ENCODE assay signal across 8 mouse cellular contexts in the genomic region with DNA sequence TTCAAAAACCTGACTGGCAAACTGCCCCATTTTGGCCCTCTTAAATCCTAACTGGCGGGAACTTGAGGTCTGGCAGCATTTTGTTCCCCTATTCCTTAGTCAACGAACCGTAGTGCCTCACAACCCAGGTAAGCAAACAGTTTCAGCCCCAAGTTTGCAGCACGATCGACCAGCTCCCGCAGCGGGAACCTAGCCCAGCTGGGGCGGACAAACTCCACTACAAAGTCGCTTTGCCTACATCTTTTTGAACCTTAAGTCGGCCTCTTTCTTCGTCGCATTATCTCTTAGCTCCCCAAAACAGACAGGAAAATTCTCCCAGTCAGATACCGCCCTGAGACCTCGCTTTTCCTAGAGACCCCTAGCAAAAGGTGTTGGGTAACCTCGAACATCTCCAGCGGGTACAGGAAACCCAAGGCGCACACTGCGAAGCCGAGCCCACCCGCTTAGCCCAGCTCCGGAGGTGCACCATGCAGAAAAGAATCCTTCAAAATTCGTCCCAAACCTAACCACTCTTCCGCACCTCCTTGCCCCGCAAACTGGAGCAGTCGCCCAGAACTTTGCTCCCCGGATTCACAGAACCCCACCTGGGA. TPM values are rescaled to one million over a fixed set of nuclear protein-coding genes. Genes with fewer than 3 reads are reported as not detected.
DNase-seq lines count a peak whose midpoint lies in the region; ATAC-seq and TF ChIP-seq lines count a peak whose summit lies in the region.

No protein-coding gene starts in this region.

- H3K4me2 ChIP-seq in liver, embryonic 14.5 days (ENCODE audit: low read depth): peak overlapping the region; percentile 100
- peak overlapping the region; percentile 80; the same call in 1 of the 2 replicates for H3K4me2 ChIP-seq in stomach, embryonic 14.5 days (replicated peaks; ENCODE audit: low read depth, low read length)

- peak overlapping the region; percentile 79 for H3K27ac ChIP-seq in liver, embryonic 14.5 days
- H3K27ac ChIP-seq in stomach, embryonic 14.5 days (ENCODE audit: low read length): peak overlapping the region; percentile 99

- peak overlapping the region; percentile 98 for H3K4me3 ChIP-seq in lung, adult 2 months (replicated peaks; ENCODE audit: extremely low read depth, low read depth, low read length)
- H3K4me3 ChIP-seq in liver, embryonic 14.5 days (ENCODE audit: insufficient read depth in 1 of 2, low read depth in 2 of 2, low read length in 2 of 2): peak overlapping the region; percentile 92 to 97
- H3K4me3 ChIP-seq in stomach, embryonic 14.5 days (ENCODE audit: low read depth, low read length): peak overlapping the region; percentile 87

- TF ChIP-seq POLR2A in lung, adult 2 months (IDR thresholded peaks at IDR 0.05; ENCODE audit: borderline replicate concordance, extremely low read depth, low read depth, low read length): peak; percentile 40; the same call in 1 of the 2 replicates

- TF ChIP-seq EP300 in liver, embryonic 14.5 days (IDR thresholded peaks at IDR 0.05; ENCODE audit: low read depth): no peak

- WGBS in lung, adult 2 months: under 1% methylated on average over 26 of the region's 26 CpGs
- WGBS in liver, embryonic 14.5 days (ENCODE audit: insufficient replicate concordance): under 1% methylated on average over 26 of the region's 26 CpGs
- under 1% methylated on average over 26 of the region's 26 CpGs for WGBS in stomach, embryonic 14.5 days

- peaks cover 16% of the 10 kb centered on the region for H3K36me3 ChIP-seq in liver, embryonic 14.5 days (replicated peaks; ENCODE audit: control insufficient read depth, insufficient read depth, low read depth)
- H3K36me3 ChIP-seq in stomach, embryonic 14.5 days (ENCODE audit: control insufficient read depth, insufficient read depth, low read length): peaks cover 20% of the 10 kb centered on the region; the same call in 1 of the 2 replicates

- H3K9me3 ChIP-seq in liver, embryonic 14.5 days (ENCODE audit: control insufficient read depth, low read length): no peaks in the 10 kb centered on the region
- H3K9me3 ChIP-seq in stomach, embryonic 14.5 days (ENCODE audit: control insufficient read depth, low read depth, low read length): no peaks in the 10 kb centered on the region

- DNase-seq in lung, adult 2 months: peak; percentile 60
- no peak for DNase-seq in lung, postnatal 10 days
- peak; percentile 33 for DNase-seq in embryo, embryonic 9.5 days (ENCODE audit: extremely low spot score)
- peak; percentile 46 to 67 for DNase-seq in heart, postnatal 36 days
- DNase-seq in liver, embryonic 14.5 days (ENCODE audit: low read depth in 3 of 3, low spot score in 3 of 3): no peak
- DNase-seq in layer of hippocampus, postnatal 14 days (ENCODE audit: low spot score in 2 of 2): no peak
- no peak for DNase-seq in left cerebral cortex, adult 18-20 months (ENCODE audit: low spot score in 2 of 2)

- no peak for TF ChIP-seq CTCF in lung, adult 2 months (IDR thresholded peaks at IDR 0.05; ENCODE audit: insufficient read depth, low read length)
- TF ChIP-seq CTCF in liver, embryonic 14.5 days (IDR thresholded peaks at IDR 0.05; ENCODE audit: low read depth): no peak

- H3K9ac ChIP-seq in liver, embryonic 14.5 days (replicated peaks): peak overlapping the region; percentile 95
- peak overlapping the region; percentile 100 for H3K9ac ChIP-seq in stomach, embryonic 14.5 days (replicated peaks; ENCODE audit: low read depth, low read length)

- no peak for ATAC-seq in liver, embryonic 14.5 days (ENCODE audit: insufficient read depth)
- ATAC-seq in stomach, embryonic 14.5 days (ENCODE audit: insufficient number of reproducible peaks, insufficient read depth, low FRiP score, low read depth): no peak

- intact Hi-C loops in heart, postnatal 36 days (cut with DNase I): loop anchor here (1.0 to 5.0 kb wide), 5 partner anchors 51 to 499 kb away; no protein-coding TSS in a partner anchor

- H3K4me1 ChIP-seq in lung, adult 2 months (ENCODE audit: control insufficient read depth, insufficient read depth, low read length): peaks cover 7% of the 10 kb centered on the region; the same call in 1 of the 2 replicates
- peaks cover 13 to 22% of the 10 kb centered on the region in 2 experiments for H3K4me1 ChIP-seq in liver, embryonic 14.5 days (replicated peaks; ENCODE audit: control insufficient read depth in 2 of 2, insufficient read depth in 2 of 2, low read length in 1 of 2)
- H3K4me1 ChIP-seq in stomach, embryonic 14.5 days (ENCODE audit: control insufficient read depth, insufficient read depth, low read length): no peaks in the 10 kb centered on the region

- no peaks in the 10 kb centered on the region for H3K27me3 ChIP-seq in liver, embryonic 14.5 days (ENCODE audit: control insufficient read depth, insufficient read depth, low read length)
- H3K27me3 ChIP-seq in stomach, embryonic 14.5 days (ENCODE audit: control insufficient read depth, insufficient read depth, low read length): no peaks in the 10 kb centered on the region

RNA-seq across cellular contexts. Expression of gene Zfp36l1, which starts 0.6 kb away (rescaled TPM):
- polyA plus RNA-seq in lung, adult 2 months (2012; rRNA removed): 261 and 286 TPM in 2 replicates
- 100 to 1,000 TPM in 1 of 2 experiments, 10 to 100 TPM in 1; 94.2 to 109 TPM for total RNA-seq in heart, postnatal 36 days (2021)
- 19.4 and 23.5 TPM in 2 replicates for polyA plus RNA-seq in liver, embryonic 14.5 days (2012; rRNA removed)
- polyA plus RNA-seq in liver, embryonic 14.5 days (2014; fragmentation: Nextera tagmentation; extraction: Ambion mirVana): 22.7 and 28.5 TPM in 2 replicates
- 228 and 245 TPM in 2 replicates for polyA plus RNA-seq in stomach, embryonic 14.5 days (2014; fragmentation: Nextera tagmentation; extraction: Ambion mirVana)
- 10 to 100 TPM; 48.3 to 50.3 TPM for total RNA-seq in layer of hippocampus, postnatal 14 days (2021)
- total RNA-seq in left cerebral cortex, adult 18-20 months (2021): 10 to 100 TPM; 43.0 to 53.8 TPM

Comparison
In these comparisons a context has a peak if more than half of its experiments do, and no peak if none do; other contexts are left out.
1. DNase-seq: peak in lung, adult 2 months (single experiment), embryo, embryonic 9.5 days (single experiment) and heart, postnatal 36 days (2 of 2); none in lung, postnatal 10 days (single experiment), liver, embryonic 14.5 days (0 of 3), layer of hippocampus, postnatal 14 days (0 of 2) and left cerebral cortex, adult 18-20 months (0 of 2).
2. Peak in every context shown above with its lines, with median percentiles within 50 percentile points of each other: H3K4me3 ChIP-seq.